Mouse (Mus musculus) yolk sac, embryonic 10.5 days (tissue): ENCODE measurements around the gene Ugt1a5.
"Not testable (repeated sequence)": the region's sequence is repeated elsewhere in the genome, so short reads cannot be mapped to it uniquely, and the experiment has no call there.

ENCODE experiments used
- DNase-seq: peaks from one replicate; pipeline ENCODE4 v3.0.0-alpha.2; 2017; ENCODE audit warnings: low spot score

Ugt1a5 gene

GRCm38 (mm10) chr1:88224029-88224776 is 58.4 kb downstream of the Ugt1a5 start:
- DNase-seq = peak; percentile 31

GRCm38 (mm10) chr1:88225301-88225700 is 59.5 kb downstream of the Ugt1a5 start:
- not testable (repeated sequence) for DNase-seq

GRCm38 (mm10) chr1:88225741-88226140 is 59.9 kb downstream of the Ugt1a5 start:
- no peak for DNase-seq

- no peak for DNase-seq
Observed at GRCm38 (mm10) chr1:88226670-88227379, 61.0 kb downstream of the Ugt1a5 start, which contains the start of gene Mroh2a. Gene Mroh2a (plus strand): TSS chr1:88226986.

DNA sequence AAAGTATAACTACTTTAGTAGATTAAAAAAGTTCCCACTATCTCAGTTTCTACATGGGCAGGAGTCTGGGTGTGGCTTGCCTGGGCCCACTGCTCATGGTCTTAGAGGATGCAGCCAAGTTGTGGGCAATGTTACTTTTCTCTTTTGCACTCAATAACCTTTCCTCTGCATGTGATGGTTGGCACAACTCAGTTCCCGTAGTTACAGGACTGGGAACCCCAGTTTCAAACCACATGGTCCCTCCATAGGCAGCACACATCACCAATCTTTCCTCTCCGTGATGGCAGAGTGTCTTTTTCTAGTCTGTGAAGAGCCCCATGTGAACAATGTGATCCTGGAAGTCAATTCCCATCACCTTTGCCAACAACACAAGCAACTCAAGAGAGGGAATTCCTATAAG is 61.7 kb downstream of the Ugt1a5 start:
- no peak for DNase-seq

- no peak for DNase-seq
Observed at GRCm38 (mm10) chr1:88228121-88228520, 62.3 kb downstream of the Ugt1a5 start.

DNA sequence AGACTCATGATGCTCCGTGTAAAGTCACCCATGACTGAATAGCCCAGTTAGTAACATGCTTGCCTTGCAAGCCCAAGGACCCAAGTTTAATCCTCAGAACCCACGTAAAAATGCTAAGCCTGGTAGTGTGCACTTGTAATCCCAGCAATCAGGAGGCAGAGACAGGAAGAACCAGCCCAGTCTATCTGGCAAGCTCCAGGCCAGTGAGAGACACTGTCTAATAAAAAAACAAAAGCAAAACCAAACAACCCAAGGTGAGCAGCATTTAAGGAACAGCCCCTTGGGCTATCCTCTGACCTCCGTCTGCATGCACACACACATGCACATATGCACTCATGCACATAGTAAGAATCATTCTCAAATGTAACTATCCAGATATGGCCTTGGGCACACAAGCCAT is 63.8 kb downstream of the Ugt1a5 start:
- no peak for DNase-seq

DNA sequence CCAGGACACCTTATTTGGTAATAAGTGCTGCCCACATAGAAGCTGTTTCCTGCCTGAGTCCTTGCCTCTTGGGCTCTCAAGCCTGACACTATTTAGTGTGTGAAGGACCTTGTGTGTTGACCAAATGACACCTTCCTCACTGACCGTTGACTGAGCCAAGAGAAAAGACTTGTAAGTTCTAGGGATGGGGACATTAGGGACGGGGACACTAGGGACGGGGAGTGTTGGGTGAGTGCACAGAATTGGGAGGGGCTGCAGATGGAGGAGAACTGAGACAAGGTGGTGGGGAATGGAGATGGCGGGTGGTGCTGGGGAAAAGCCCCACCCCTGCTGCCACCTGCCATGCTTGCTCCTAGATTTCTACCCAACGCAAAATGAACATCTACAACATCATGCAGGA is 64.2 kb downstream of the Ugt1a5 start:
- no peak for DNase-seq

GRCm38 (mm10) chr1:88230421-88230820 is 64.6 kb downstream of the Ugt1a5 start:
- no peak for DNase-seq

DNA sequence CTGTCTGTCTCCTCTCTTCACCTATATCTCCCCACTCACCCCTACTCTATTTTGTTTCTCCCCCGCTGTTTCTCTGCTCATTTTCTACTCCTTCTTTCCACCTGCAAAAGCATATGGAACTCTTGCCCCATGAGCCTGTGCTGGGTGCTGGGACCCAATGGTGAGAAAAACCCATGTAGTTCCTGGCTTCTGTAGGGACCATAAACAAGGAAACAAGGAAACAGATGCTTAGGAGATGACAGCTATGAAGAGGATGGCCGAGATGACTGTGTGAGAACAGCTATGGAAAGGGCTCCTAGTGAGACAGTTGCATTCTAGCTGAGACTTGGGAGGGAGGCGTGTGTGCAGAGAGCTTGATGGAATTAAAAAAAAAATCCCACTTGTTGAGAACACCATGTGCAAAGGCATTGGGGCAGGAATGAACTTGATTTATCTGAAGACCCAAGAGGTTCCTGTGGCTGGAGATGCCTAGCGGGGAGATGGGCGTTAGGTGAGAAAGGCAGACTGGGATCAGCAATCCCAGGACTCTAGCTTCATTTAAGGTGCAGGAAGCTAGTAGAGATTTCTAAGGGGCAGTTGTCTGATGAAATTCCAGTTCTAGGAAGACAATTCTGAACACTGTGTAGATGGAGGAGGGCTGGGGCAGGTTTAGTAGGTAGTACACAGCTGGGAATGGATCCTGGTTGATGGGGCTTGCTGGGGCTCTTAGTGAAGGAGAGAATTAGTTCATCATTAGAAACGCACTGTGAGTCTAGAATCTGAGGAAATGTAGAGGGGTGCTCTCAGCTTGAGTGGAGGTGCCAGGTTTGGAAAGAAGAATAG is 65.4 kb downstream of the Ugt1a5 start:
- DNase-seq = no peak

- DNase-seq = no peak
Observed at GRCm38 (mm10) chr1:88231803-88232499, 66.1 kb downstream of the Ugt1a5 start.

- DNase-seq = no peak
Observed at GRCm38 (mm10) chr1:88232664-88233380, 67.0 kb downstream of the Ugt1a5 start.

GRCm38 (mm10) chr1:88233421-88234247 is 67.8 kb downstream of the Ugt1a5 start:
- no peak for DNase-seq

DNA sequence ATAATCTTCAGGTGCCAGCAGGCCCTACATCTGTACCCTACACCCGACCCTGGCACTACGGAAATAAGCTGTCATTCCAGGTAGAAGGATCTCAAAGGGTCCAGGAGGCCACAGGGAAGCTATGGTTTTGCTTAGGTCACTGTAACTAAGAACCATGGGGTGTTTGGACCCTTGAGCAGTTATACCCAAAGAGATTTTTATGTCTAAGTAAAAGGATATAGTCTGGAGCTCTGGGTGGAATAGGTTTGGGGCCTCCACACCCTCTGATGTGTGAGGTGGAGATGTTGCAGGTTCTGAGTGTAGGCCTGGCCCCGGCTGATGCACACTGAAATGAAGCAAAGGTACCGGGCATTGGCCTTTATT is 68.4 kb downstream of the Ugt1a5 start:
- no peak for DNase-seq

GRCm38 (mm10) chr1:88234646-88235045 is 68.8 kb downstream of the Ugt1a5 start:
- no peak for DNase-seq

- no peak for DNase-seq
Observed at GRCm38 (mm10) chr1:88235046-88235893, 69.5 kb downstream of the Ugt1a5 start.

GRCm38 (mm10) chr1:88235894-88236415 is 70.1 kb downstream of the Ugt1a5 start:
- DNase-seq = no peak

DNA sequence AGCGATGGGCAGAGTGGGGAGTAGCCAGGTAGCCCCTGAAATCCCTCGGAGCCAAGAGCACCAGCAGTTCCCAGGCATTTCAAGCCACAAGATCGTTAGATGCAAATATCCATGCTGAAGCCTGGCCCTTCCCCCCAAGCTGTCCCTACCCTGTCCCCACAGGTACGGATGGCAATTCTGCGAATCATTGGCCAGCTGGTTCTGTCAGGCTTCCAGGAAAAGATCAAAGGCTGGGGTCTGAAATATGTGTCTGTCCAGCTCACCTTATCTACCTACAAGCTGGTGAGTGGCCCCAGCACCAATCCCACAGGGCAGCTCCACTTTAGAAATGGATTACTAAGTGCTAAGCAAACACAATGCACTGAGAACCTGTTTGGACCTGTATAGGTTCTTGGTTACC is 71.5 kb downstream of the Ugt1a5 start:
- peak; percentile 97 for DNase-seq

GRCm38 (mm10) chr1:88238771-88239170 is 73.0 kb downstream of the Ugt1a5 start:
- no peak for DNase-seq
